Comparison of ENCODE assay signal across 15 mouse cellular contexts in the genomic region with DNA sequence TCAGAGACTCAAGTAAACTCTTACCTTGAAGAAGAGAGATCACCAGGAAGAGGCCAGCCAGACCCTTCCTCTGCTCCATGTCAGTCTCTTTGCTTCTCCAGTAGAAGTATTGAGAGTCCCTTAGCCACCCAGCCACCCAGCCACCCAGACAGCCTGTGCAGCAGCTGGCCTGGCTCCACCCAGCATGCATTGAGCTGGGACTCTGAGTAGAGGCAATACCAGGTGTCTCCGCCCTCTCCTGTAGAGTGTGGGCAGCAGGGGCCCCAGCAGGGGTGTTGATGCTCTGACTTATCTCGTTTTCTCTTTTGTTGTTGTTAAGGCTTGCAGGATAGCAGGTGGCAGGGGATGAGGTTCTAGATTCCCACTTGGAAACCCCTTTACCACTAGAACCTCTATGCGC. TPM values are rescaled to one million over a fixed set of nuclear protein-coding genes. Genes with fewer than 3 reads are reported as not detected.
A peak's percentile ranks its signal among the peaks of the same experiment; 100 is the strongest.
DNase-seq lines count a peak whose midpoint lies in the region; ATAC-seq and TF ChIP-seq lines count a peak whose summit lies in the region.
"Had no signal": no experiment of that assay in that cellular context is flagged by ENCODE, and none has a peak within 500 bp of the region (broad histone marks: within the 10 kb centered on the region; RNA-seq: fewer than 3 reads in every experiment).

A gene (minus strand): TSS at position 190 of the 400 bp plus-strand sequence.

- dilution Hi-C loops in CH12.LX (cut with MboI; ENCODE audit: extremely low pct_ligation_motif_present, extremely low pct_unique_long_range_greater_than_20kb, low sequenced_read_pairs): no loop called here

- no peak for TF ChIP-seq EP300 in CH12.LX (IDR thresholded peaks at IDR 0.05; ENCODE audit: low read length)

- in situ Hi-C loops in CH12.LX (cut with MboI; ENCODE audit: low pct_ligation_motif_present, low pct_unique_long_range_greater_than_20kb, low sequenced_read_pairs): no loop called here

- TF ChIP-seq RAD21 in CH12.LX (IDR thresholded peaks at IDR 0.05; ENCODE audit: low read depth, low read length): no peak

- DNase-seq in gastrocnemius, postnatal 25 days: peak; percentile 23
- DNase-seq in gastrocnemius, postnatal 36 days: no peak
- DNase-seq in CH12.LX (ENCODE audit: extremely low read depth): peak; percentile 33
- peak; percentile 95 for DNase-seq in thymus, postnatal 0 days (ENCODE audit: low spot score)
- DNase-seq in midbrain, embryonic 14.5 days: no peak
- DNase-seq in left cerebral cortex, adult 2 months (ENCODE audit: extremely low spot score in 1 of 2, low spot score in 2 of 2): no peak
- no peak for DNase-seq in cerebellum, adult 9-10 months
- DNase-seq: adrenal gland, adult 8-10 months had no signal

- peaks cover 18 to 20% of the 10 kb centered on the region in 2 experiments for H3K4me1 ChIP-seq in CH12.LX (ENCODE audit: control insufficient read depth in 1 of 2, insufficient read depth in 2 of 2)
- H3K4me1 ChIP-seq in liver, embryonic 16.5 days (ENCODE audit: control insufficient read depth, low read depth, low read length): no peaks in the 10 kb centered on the region; the same call in none of the 2 replicates
- H3K4me1 ChIP-seq in midbrain, embryonic 14.5 days (ENCODE audit: control insufficient read depth, insufficient read depth, low read length): no peaks in the 10 kb centered on the region
- H3K4me1 ChIP-seq: heart, embryonic 12.5 days; hindbrain, embryonic 15.5 days; midbrain, embryonic 13.5 days had no signal

- no peaks in the 10 kb centered on the region for H3K36me3 ChIP-seq in CH12.LX (replicated peaks in 1 of 2; ENCODE audit: control insufficient read depth in 1 of 2, insufficient read depth in 1 of 2, low read length in 1 of 2)
- no peaks in the 10 kb centered on the region for H3K36me3 ChIP-seq in liver, embryonic 16.5 days (ENCODE audit: control insufficient read depth, insufficient read depth)
- H3K36me3 ChIP-seq in midbrain, embryonic 14.5 days (ENCODE audit: control insufficient read depth, insufficient read depth, low read length): no peaks in the 10 kb centered on the region
- H3K36me3 ChIP-seq: heart, embryonic 12.5 days; hindbrain, embryonic 15.5 days; midbrain, embryonic 13.5 days had no signal

- no peak within 1 kb of the TSS for H3K9ac ChIP-seq in CH12.LX (ENCODE audit: insufficient read depth, low read depth)
- no peak within 1 kb of the TSS for H3K9ac ChIP-seq in liver, embryonic 16.5 days (ENCODE audit: low read depth, low read length)
- no peak within 1 kb of the TSS for H3K9ac ChIP-seq in midbrain, embryonic 14.5 days (replicated peaks; ENCODE audit: low read length)
- H3K9ac ChIP-seq: heart, embryonic 12.5 days; hindbrain, embryonic 15.5 days; midbrain, embryonic 13.5 days had no signal

- H3K27ac ChIP-seq in CH12.LX (ENCODE audit: insufficient read depth, low read depth): no peak within 1 kb of the TSS
- H3K27ac ChIP-seq in liver, embryonic 16.5 days (ENCODE audit: low read length): no peak within 1 kb of the TSS
- no peak within 1 kb of the TSS for H3K27ac ChIP-seq in midbrain, embryonic 14.5 days (replicated peaks; ENCODE audit: low read depth, low read length)
- no peak within 1 kb of the TSS for H3K27ac ChIP-seq in left cerebral cortex, adult 2 months
- H3K27ac ChIP-seq: hindbrain, embryonic 15.5 days; kidney, postnatal 0 days; midbrain, embryonic 13.5 days had no signal

- TF ChIP-seq CTCF in CH12.LX (conservative IDR thresholded peaks at IDR 0.05 in 1 of 2, IDR thresholded peaks at IDR 0.05 in 1 of 2; ENCODE audit: low read depth in 2 of 2, low read length in 2 of 2): no peak
- no peak for TF ChIP-seq CTCF in left cerebral cortex, adult 2 months (IDR thresholded peaks at IDR 0.05)

- no peak within 1 kb of the TSS for H3K4me3 ChIP-seq in CH12.LX (replicated peaks in 1 of 3; ENCODE audit: low read depth in 2 of 3, low read length in 2 of 3, poor library complexity in 1 of 3)
- no peak within 1 kb of the TSS for H3K4me3 ChIP-seq in liver, embryonic 16.5 days (ENCODE audit: low read depth, low read length)
- H3K4me3 ChIP-seq in midbrain, embryonic 14.5 days (replicated peaks; ENCODE audit: low read depth, low read length): no peak within 1 kb of the TSS
- no peak within 1 kb of the TSS for H3K4me3 ChIP-seq in left cerebral cortex, adult 2 months
- H3K4me3 ChIP-seq: heart, embryonic 12.5 days; hindbrain, embryonic 15.5 days; midbrain, embryonic 13.5 days had no signal

- peak; percentile 61 for ATAC-seq in liver, embryonic 16.5 days (ENCODE audit: low read depth)
- no peak for ATAC-seq in midbrain, embryonic 14.5 days (ENCODE audit: low FRiP score, low TSS enrichment)
- ATAC-seq: midbrain, embryonic 13.5 days had no signal

- no peak within 1 kb of the TSS for H3K4me2 ChIP-seq in CH12.LX (ENCODE audit: insufficient read depth, low read depth, poor library complexity, severe bottlenecking)
- H3K4me2 ChIP-seq in liver, embryonic 16.5 days (ENCODE audit: low read depth, low read length): no peak within 1 kb of the TSS
- H3K4me2 ChIP-seq in midbrain, embryonic 14.5 days (ENCODE audit: low read length): no peak within 1 kb of the TSS
- H3K4me2 ChIP-seq: heart, embryonic 12.5 days; hindbrain, embryonic 15.5 days; midbrain, embryonic 13.5 days had no signal

- no peaks in the 10 kb centered on the region for H3K79me2 ChIP-seq in CH12.LX (replicated peaks; ENCODE audit: control insufficient read depth, extremely low read depth, insufficient read depth, poor library complexity, severe bottlenecking)

- intact Hi-C loops in gastrocnemius, postnatal 36 days (cut with DNase I): no loop called here
- intact Hi-C loops in left cerebral cortex, adult 2 months (cut with DNase I): no loop called here

- H3K27me3 ChIP-seq in CH12.LX (replicated peaks): peaks cover 14% of the 10 kb centered on the region
- peaks cover 3% of the 10 kb centered on the region; the same call in 1 of the 2 replicates for H3K27me3 ChIP-seq in liver, embryonic 16.5 days (ENCODE audit: control insufficient read depth, insufficient read depth, low read depth, low read length)
- H3K27me3 ChIP-seq in midbrain, embryonic 14.5 days (ENCODE audit: control insufficient read depth, insufficient read depth, low read length): no peaks in the 10 kb centered on the region

- no peak for TF ChIP-seq POLR2A in CH12.LX (IDR thresholded peaks at IDR 0.05; ENCODE audit: low read depth, low read length)

- H3K9me3 ChIP-seq in CH12.LX (replicated peaks; ENCODE audit: low read length): no peaks in the 10 kb centered on the region
- H3K9me3 ChIP-seq in liver, embryonic 16.5 days (replicated peaks; ENCODE audit: control insufficient read depth, low read length): no peaks in the 10 kb centered on the region
- no peaks in the 10 kb centered on the region for H3K9me3 ChIP-seq in midbrain, embryonic 14.5 days (ENCODE audit: control insufficient read depth, low read length)
- H3K9me3 ChIP-seq: heart, embryonic 12.5 days; hindbrain, embryonic 15.5 days; midbrain, embryonic 13.5 days had no signal

- WGBS in liver, embryonic 16.5 days (ENCODE audit: insufficient replicate concordance): 42% methylated on average over 3 of the region's 3 CpGs
- WGBS in midbrain, embryonic 14.5 days: 69% methylated on average over 3 of the region's 3 CpGs

TF ChIP-seq in CH12.LX, 34 proteins besides CTCF, POLR2A, EP300 and RAD21:
- TF ChIP-seq MXI1 (IDR thresholded peaks at IDR 0.05; ENCODE audit: low read depth, low read length): no peak
- TF ChIP-seq ETS1 (conservative IDR thresholded peaks at IDR 0.05; ENCODE audit: low read depth, low read length): no peak
- no peak for TF ChIP-seq RCOR1 (conservative IDR thresholded peaks at IDR 0.05; ENCODE audit: low read depth, low read length)
- no peak for TF ChIP-seq JUN (IDR thresholded peaks at IDR 0.05; ENCODE audit: insufficient read depth, low read depth, low read length)
- no peak for TF ChIP-seq POLR2AphosphoS2 (IDR thresholded peaks at IDR 0.05; ENCODE audit: low read depth, low read length)
- TF ChIP-seq PAX5 (IDR thresholded peaks at IDR 0.05; ENCODE audit: low read length): no peak
- TF ChIP-seq TCF12 (IDR thresholded peaks at IDR 0.05; ENCODE audit: low read depth, low read length): no peak
- no peak for TF ChIP-seq MEF2A (IDR thresholded peaks at IDR 0.05; ENCODE audit: borderline replicate concordance, low read depth, low read length)
- no peak for TF ChIP-seq NRF1 (IDR thresholded peaks at IDR 0.05; ENCODE audit: low read depth, low read length)
- TF ChIP-seq JUND (conservative IDR thresholded peaks at IDR 0.05; ENCODE audit: low read depth, low read length): no peak
- no peak for TF ChIP-seq KAT2A (IDR thresholded peaks at IDR 0.05; ENCODE audit: insufficient replicate concordance, low read length)
- TF ChIP-seq ZMIZ1 (IDR thresholded peaks at IDR 0.05; ENCODE audit: low read depth, low read length): no peak
- TF ChIP-seq IRF4 (IDR thresholded peaks at IDR 0.05; ENCODE audit: low read depth, low read length): no peak
- no peak for TF ChIP-seq GABPA (IDR thresholded peaks at IDR 0.05; ENCODE audit: insufficient replicate concordance, low read depth, low read length)

RNA-seq across cellular contexts. Expression of the gene that starts here (rescaled TPM):
- under 1 TPM in 1 of 2 experiments, not detected in 1; 0.54 TPM for total RNA-seq in gastrocnemius, postnatal 25 days (2021)
- total RNA-seq in gastrocnemius, postnatal 36 days (2021): 1 to 10 TPM in 1 of 2 experiments, not detected in 1; 1.7 TPM
- total RNA-seq in CH12.LX (2012; rRNA removed) (11.2 and 12.7 TPM in 2 replicates), CH12.LX (2014; rRNA removed) (1.3 and 1.7 TPM in 2 replicates)
- 2.2 and 2.9 TPM in 2 replicates for polyA plus RNA-seq in CH12.LX (2012; ENCODE audit: insufficient read length, low read depth)
- polyA plus RNA-seq in liver, embryonic 16.5 days (2015; fragmentation: Nextera tagmentation; extraction: Ambion mirVana): 0.32 and 0.58 TPM in 2 replicates
- polyA plus RNA-seq in thymus, postnatal 0 days (2015; fragmentation: Nextera tagmentation; extraction: Ambion mirVana): 973 and 1,015 TPM in 2 replicates
- not detected in 2 replicates for polyA plus RNA-seq in midbrain, embryonic 14.5 days (2014; fragmentation: Nextera tagmentation; extraction: Ambion mirVana)
- total RNA-seq in left cerebral cortex, adult 2 months (2021): not detected
- total RNA-seq: layer of hippocampus, postnatal 25 days had no signal
- polyA plus RNA-seq: heart, embryonic 12.5 days; hindbrain, embryonic 15.5 days; kidney, postnatal 0 days; midbrain, embryonic 13.5 days; neural tube, embryonic 14.5 days had no signal

Comparison
In these comparisons a context has a peak if more than half of its experiments do, and no peak if none do; other contexts are left out.
1. RNA of the gene that starts here (polyA plus RNA-seq): 973 to 1,015 TPM in thymus, postnatal 0 days; 2.2 to 2.9 TPM in CH12.LX, 0.32 to 0.58 TPM in liver, embryonic 16.5 days and not detected in midbrain, embryonic 14.5 days; every median in the first group is over 100 times any median in the second.
2. Peak in DNase-seq in gastrocnemius, postnatal 25 days; RNA of the gene not detected or under 1 TPM.
3. Peak in ATAC-seq in liver, embryonic 16.5 days; RNA of the gene not detected or under 1 TPM.
4. DNase-seq: peak in CH12.LX (single experiment) and thymus, postnatal 0 days (single experiment); none in gastrocnemius, postnatal 36 days (0 of 2), midbrain, embryonic 14.5 days (single experiment), left cerebral cortex, adult 2 months (0 of 2) and cerebellum, adult 9-10 months (single experiment).